Mouse (Mus musculus) hematopoietic multipotent progenitor cell, adult 10-12 weeks (in vitro differentiated cells): ENCODE results near the gene Ubald1. TPM values are rescaled to one million over a fixed set of nuclear protein-coding genes. Genes with fewer than 3 reads are reported as not detected.

Experiments used
- polyA plus RNA-seq: library from polyadenylated mRNA; stranded (reverse); fragments of >175 nt; gene quantifications from 2 replicates; pipeline ENCODE4 v1.2.3, GENCODE M21; 2012; ENCODE audit warnings: low replicate concordance

The Ubald1 gene
- 248 and 524 TPM in 2 replicates for polyA plus RNA-seq

GRCm38 (mm10) chr16:4880136-4880825 is at the start of gene Ubald1:
TSS of gene Ubald1 (minus strand) at chr16:4880315.

GRCm38 (mm10) chr16:4885760-4886689 is 5.9 kb upstream of the Ubald1 start, which contains the start of gene Mgrn1:
TSS of gene Mgrn1 (plus strand) at chr16:4886249.

GRCm38 (mm10) chr16:4835191-4835590 is 44.9 kb downstream of the Ubald1 start, which contains the start of gene 4930562C15Rik:
TSS of gene 4930562C15Rik (plus strand) at chr16:4835416.

Other genes starting within 250 kb of the Ubald1 start
- gene Vasn, start 240.4 kb downstream of the Ubald1 start, polyA plus RNA-seq, result 0.19 TPM in 1 of 2 replicates, not detected in the other
- gene Dnaja3, start 240.3 kb downstream of the Ubald1 start, polyA plus RNA-seq, result 18.0 and 18.7 TPM in 2 replicates
- 333 and 524 TPM in 2 replicates for gene Coro7, start 200.5 kb downstream of the Ubald1 start, polyA plus RNA-seq
- gene Nmral1, start 161.0 kb downstream of the Ubald1 start, polyA plus RNA-seq, result 2.1 and 11.1 TPM in 2 replicates
- gene Hmox2, start 154.0 kb downstream of the Ubald1 start, polyA plus RNA-seq, result 8.0 and 15.2 TPM in 2 replicates
- 47.1 and 78.2 TPM in 2 replicates for gene Cdip1, start 90.0 kb downstream of the Ubald1 start, polyA plus RNA-seq
- not detected in 2 replicates for gene 4930562C15Rik, start 44.9 kb downstream of the Ubald1 start, polyA plus RNA-seq
- gene Mgrn1, start 5.9 kb upstream of the Ubald1 start, polyA plus RNA-seq, result 47.2 and 75.1 TPM in 2 replicates
- gene Nudt16l1, start 58.4 kb upstream of the Ubald1 start, polyA plus RNA-seq, result 29.1 and 39.8 TPM in 2 replicates
- 44.5 and 87.9 TPM in 2 replicates for gene Anks3, start 83.9 kb upstream of the Ubald1 start, polyA plus RNA-seq
- gene Sept12, start 117.5 kb upstream of the Ubald1 start, polyA plus RNA-seq, result not detected in 2 replicates
- not detected in 2 replicates for gene Smim22, start 127.0 kb upstream of the Ubald1 start, polyA plus RNA-seq
- 205 and 264 TPM in 2 replicates for gene Rogdi, start 133.2 kb upstream of the Ubald1 start, polyA plus RNA-seq
- 14.7 and 34.6 TPM in 2 replicates for gene Glyr1, start 169.5 kb upstream of the Ubald1 start, polyA plus RNA-seq
- gene Ubn1, start 169.7 kb upstream of the Ubald1 start, polyA plus RNA-seq, result 21.6 and 26.2 TPM in 2 replicates